Mouse (Mus musculus) heart, adult 9 months (tissue): ENCODE measurements around the gene Mapre1.
"Not testable (repeated sequence)": the region's sequence is repeated elsewhere in the genome, so short reads cannot be mapped to it uniquely, and the experiment has no call there.

Experiments used
- DNase-seq, 2 experiments: peaks; one replicate each; pipeline ENCODE4 v3.0.0; 2022; ENCODE audit warnings: low spot score in 2 of 2

Mapre1 gene

GRCm38 (mm10) chr2:153740500-153741436 is at the start of gene Mapre1:
Gene Mapre1, plus strand, starts transcription at chr2:153741274.
- peak; percentile 99 for DNase-seq

GRCm38 (mm10) chr2:153693413-153693812 is 47.7 kb upstream of the Mapre1 start:
- DNase-seq = not testable (repeated sequence)

GRCm38 (mm10) chr2:153694462-153695085 is 46.5 kb upstream of the Mapre1 start:
- DNase-seq = peak in 1 of 2 experiments; percentile 5

- DNase-seq = no peak
Measured at GRCm38 (mm10) chr2:153696352-153696751, 44.7 kb upstream of the Mapre1 start, which contains the start of gene Dnmt3c. Gene Dnmt3c, plus strand, starts transcription at chr2:153696652.

GRCm38 (mm10) chr2:153703389-153703788 is 37.7 kb upstream of the Mapre1 start:
- DNase-seq = no peak

GRCm38 (mm10) chr2:153710701-153711330 is 30.3 kb upstream of the Mapre1 start:
- peak in 1 of 2 experiments; percentile 6 for DNase-seq

GRCm38 (mm10) chr2:153712646-153713091 is 28.4 kb upstream of the Mapre1 start:
- no peak for DNase-seq

- DNase-seq = peak; percentile 13 to 15
Measured at GRCm38 (mm10) chr2:153713227-153713626, 27.8 kb upstream of the Mapre1 start.

GRCm38 (mm10) chr2:153717861-153718260 is 23.2 kb upstream of the Mapre1 start:
- not testable (repeated sequence) for DNase-seq

GRCm38 (mm10) chr2:153723098-153723497 is 18.0 kb upstream of the Mapre1 start:
- no peak for DNase-seq

- DNase-seq = no peak
Measured at GRCm38 (mm10) chr2:153724424-153724823, 16.6 kb upstream of the Mapre1 start.

- DNase-seq = no peak
Measured at GRCm38 (mm10) chr2:153724871-153725270, 16.2 kb upstream of the Mapre1 start.

- DNase-seq = no peak
Measured at GRCm38 (mm10) chr2:153725291-153725690, 15.8 kb upstream of the Mapre1 start.

GRCm38 (mm10) chr2:153734033-153734432 is 7.0 kb upstream of the Mapre1 start:
- no peak for DNase-seq

GRCm38 (mm10) chr2:153741437-153742065 is 477 bp downstream of the Mapre1 start:
- DNase-seq = no peak

- no peak for DNase-seq
Measured at GRCm38 (mm10) chr2:153747994-153748393, 6.9 kb downstream of the Mapre1 start.

- no peak for DNase-seq
Measured at GRCm38 (mm10) chr2:153750363-153750762, 9.3 kb downstream of the Mapre1 start.

- no peak for DNase-seq
Measured at GRCm38 (mm10) chr2:153762121-153762520, 21.0 kb downstream of the Mapre1 start.

GRCm38 (mm10) chr2:153767484-153767883 is 26.4 kb downstream of the Mapre1 start:
- DNase-seq = no peak

GRCm38 (mm10) chr2:153768881-153769280 is 27.8 kb downstream of the Mapre1 start:
- no peak for DNase-seq

GRCm38 (mm10) chr2:153772950-153773349 is 31.9 kb downstream of the Mapre1 start:
- no peak for DNase-seq

- DNase-seq = no peak
Measured at GRCm38 (mm10) chr2:153775472-153775871, 34.4 kb downstream of the Mapre1 start.
